Mouse (Mus musculus) intestine, embryonic 15.5 days (tissue): ENCODE measurements at regions not wholly inside any gene's neighbourhood (a gene's known extent, or its start where the extent isn't known, plus 50 kb on each side); places are given as distances from the start of the nearest gene placed in this dataset.
"Not testable (repeated sequence)": the region's sequence is repeated elsewhere in the genome, so short reads cannot be mapped to it uniquely, and the experiment has no call there.

Experiments used
- ATAC-seq: fragments of 200-750 bp; cut with Nextera tagmentation; 2 replicates; pipeline ENCODE4 v1.8.0; 2017; ENCODE audit warnings: moderate TSS enrichment, moderate library complexity
- H3K27ac ChIP-seq: fragments of 300-500 bp; sonication (generic); 2 replicates; pipeline ENCODE4 v1.5.1; 2015; ENCODE audit warnings: mild to moderate bottlenecking, inconsistent platforms
- H3K27me3 ChIP-seq: fragments of 300-500 bp; sonication (generic); replicated peaks from 2 replicates; pipeline ENCODE4 v1.6.1; 2015; ENCODE audit warnings: inconsistent platforms
- H3K36me3 ChIP-seq: fragments of 300-500 bp; sonication (generic); 2 replicates; pipeline ENCODE4 v1.6.1; 2015; ENCODE audit warnings: inconsistent platforms
- H3K4me1 ChIP-seq: fragments of 300-500 bp; sonication (generic); replicated peaks from 2 replicates; pipeline ENCODE4 v1.6.1; 2015; ENCODE audit warnings: inconsistent platforms
- H3K4me2 ChIP-seq: fragments of 300-500 bp; sonication (generic); replicated peaks from 2 replicates; pipeline ENCODE4 v1.6.1; 2015; ENCODE audit warnings: mild to moderate bottlenecking, inconsistent platforms
- H3K4me3 ChIP-seq: fragments of 300-500 bp; sonication (generic); replicated peaks from 2 replicates; pipeline ENCODE4 v1.5.1; 2015; ENCODE audit warnings: inconsistent platforms
- H3K9ac ChIP-seq: fragments of 300-500 bp; sonication (generic); 2 replicates; pipeline ENCODE4 v1.6.1; 2015; ENCODE audit warnings: inconsistent platforms
- H3K9me3 ChIP-seq: fragments of 300-500 bp; sonication (generic); 2 replicates; pipeline ENCODE4 v1.6.1; 2016; ENCODE audit warnings: inconsistent platforms
- WGBS: fragments of 180-500 bp; shearing (Covaris S2); methylation state at CpG from one replicate; pipeline ENCODE4 v1.1.7; 2015; 5-methylcytosine and 5-hydroxymethylcytosine counted together

GRCm38 (mm10) chr1:113932492-113932891, 1752.1 kb upstream of the Cntnap5a start:
- Histone ChIP-seq H3K27me3 (no peaks in the 10 kb centered on the region), H3K4me3 (no peak overlapping the region), H3K9me3 (no peaks in the 10 kb centered on the region), H3K27ac (no peak overlapping the region), H3K4me2 (no peak overlapping the region), H3K9ac (no peak overlapping the region), H3K4me1 (no peaks in the 10 kb centered on the region), H3K36me3 (no peaks in the 10 kb centered on the region)
- ATAC-seq: no peak
- WGBS: 36% methylated on average over 3 of the region's 3 CpGs

- H3K4me1 ChIP-seq: no peaks in the 10 kb centered on the region
- no peaks in the 10 kb centered on the region for H3K36me3 ChIP-seq
- H3K9me3 ChIP-seq: no peaks in the 10 kb centered on the region
- no peaks in the 10 kb centered on the region for H3K27me3 ChIP-seq
- no peak overlapping the region for H3K4me2 ChIP-seq
- H3K4me3 ChIP-seq: no peak overlapping the region
- H3K9ac ChIP-seq: no peak overlapping the region
- WGBS: 83% methylated on average over 6 of the region's 6 CpGs
- no peak overlapping the region for H3K27ac ChIP-seq
- no peak for ATAC-seq
Measured at GRCm38 (mm10) chr1:113958016-113958751, 1726.4 kb upstream of the Cntnap5a start.

DNA sequence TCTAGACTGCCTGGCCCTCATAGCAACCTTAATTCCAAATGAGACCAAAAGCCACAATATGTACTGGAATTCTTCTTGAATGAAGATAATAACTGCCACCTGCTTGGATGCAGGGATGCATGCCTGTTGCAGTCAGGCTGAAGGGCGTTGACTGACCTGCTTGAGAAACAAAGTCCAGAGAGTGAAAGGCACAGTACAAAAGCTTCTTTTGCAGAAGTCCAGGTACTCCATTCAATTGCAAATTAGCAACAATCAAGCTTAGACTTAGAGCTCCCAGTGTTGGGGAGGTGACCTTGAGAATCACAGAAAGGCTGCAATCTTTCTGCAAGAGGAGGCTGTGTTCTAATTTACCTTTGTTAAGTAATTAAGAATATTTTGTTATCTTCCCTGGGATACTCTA, 1725.3 kb upstream of the Cntnap5a start:
- H3K9me3 ChIP-seq, ATAC-seq, H3K4me3 ChIP-seq, H3K4me1 ChIP-seq, H3K9ac ChIP-seq, H3K27me3 ChIP-seq, H3K27ac ChIP-seq, H3K4me2 ChIP-seq, H3K36me3 ChIP-seq: not testable (repeated sequence)
- WGBS: 85% methylated on average over 1 of the region's 1 CpGs

DNA sequence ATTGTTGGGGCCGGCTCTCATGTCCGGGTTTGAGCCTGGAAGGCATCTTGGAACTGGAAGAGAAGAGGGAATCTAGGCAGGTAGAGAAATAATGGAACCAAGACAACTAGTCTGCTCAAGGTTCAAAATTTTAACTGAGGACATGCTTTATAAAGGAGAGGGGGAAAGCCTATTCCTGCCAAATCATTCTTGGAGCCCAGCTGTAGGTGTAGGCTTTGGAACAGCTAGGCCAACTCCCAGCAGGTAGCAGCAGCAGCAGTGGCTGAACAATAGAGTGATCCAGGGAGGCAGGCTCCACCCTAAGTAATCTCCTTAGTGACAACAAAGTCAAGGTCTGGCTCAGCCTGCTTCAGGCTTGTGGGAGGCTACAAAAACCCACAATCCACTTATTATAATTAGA, 1720.6 kb upstream of the Cntnap5a start:
- not testable (repeated sequence) for H3K36me3 ChIP-seq, ATAC-seq
- WGBS: 39% methylated on average over 2 of the region's 2 CpGs

DNA sequence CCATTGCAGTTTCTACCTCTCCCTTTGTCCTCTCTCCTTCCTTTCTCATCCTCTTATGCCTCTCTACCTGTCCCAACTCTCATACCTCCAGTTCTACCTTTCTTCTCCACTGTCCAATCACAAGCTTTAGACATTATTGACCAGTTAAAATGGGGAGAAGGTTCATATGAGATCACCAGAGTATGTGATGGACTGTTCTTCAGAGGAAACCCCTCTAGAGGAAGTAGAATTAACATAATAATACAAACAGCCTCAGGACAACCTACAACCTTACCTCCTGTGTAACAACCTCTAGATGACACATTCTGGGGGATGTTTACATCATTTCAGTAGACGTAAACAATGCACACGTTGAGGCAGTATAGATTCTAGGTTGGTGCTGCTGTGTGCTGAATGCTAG, 1720.1 kb upstream of the Cntnap5a start:
- Histone ChIP-seq H3K9me3 (no peaks in the 10 kb centered on the region), H3K36me3 (no peaks in the 10 kb centered on the region), H3K4me1 (no peaks in the 10 kb centered on the region), H3K27ac (no peak overlapping the region), H3K9ac (no peak overlapping the region), H3K4me3 (no peak overlapping the region), H3K27me3 (no peaks in the 10 kb centered on the region), H3K4me2 (no peak overlapping the region)
- no peak for ATAC-seq
- WGBS: 48% methylated on average over 2 of the region's 2 CpGs

More for the DNA sequence above, 1720.6 kb upstream of the Cntnap5a start:
- not testable (repeated sequence) for H3K9ac ChIP-seq, H3K9me3 ChIP-seq, H3K27me3 ChIP-seq, H3K27ac ChIP-seq, H3K4me3 ChIP-seq, H3K4me1 ChIP-seq, H3K4me2 ChIP-seq

DNA sequence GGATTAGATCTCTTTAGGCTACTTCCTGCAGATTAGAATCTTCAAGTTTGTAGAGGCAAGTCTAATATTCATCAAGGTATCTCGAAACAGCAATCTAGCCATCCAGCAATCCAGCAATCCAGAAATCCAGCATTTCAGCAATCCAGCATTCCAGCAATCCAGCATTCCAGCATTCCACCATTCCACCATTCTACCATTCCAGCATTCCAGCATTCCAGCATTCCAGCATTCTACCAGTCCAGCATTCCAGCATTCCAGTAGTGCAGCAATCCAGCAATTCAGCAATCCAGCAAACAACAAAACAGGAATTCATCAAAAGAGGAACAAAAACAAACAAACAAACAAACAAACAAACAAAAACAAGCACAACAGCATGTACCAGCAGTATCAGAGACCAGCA, 1713.9 kb upstream of the Cntnap5a start:
- no peak for ATAC-seq
- no peak overlapping the region for H3K4me3 ChIP-seq

DNA sequence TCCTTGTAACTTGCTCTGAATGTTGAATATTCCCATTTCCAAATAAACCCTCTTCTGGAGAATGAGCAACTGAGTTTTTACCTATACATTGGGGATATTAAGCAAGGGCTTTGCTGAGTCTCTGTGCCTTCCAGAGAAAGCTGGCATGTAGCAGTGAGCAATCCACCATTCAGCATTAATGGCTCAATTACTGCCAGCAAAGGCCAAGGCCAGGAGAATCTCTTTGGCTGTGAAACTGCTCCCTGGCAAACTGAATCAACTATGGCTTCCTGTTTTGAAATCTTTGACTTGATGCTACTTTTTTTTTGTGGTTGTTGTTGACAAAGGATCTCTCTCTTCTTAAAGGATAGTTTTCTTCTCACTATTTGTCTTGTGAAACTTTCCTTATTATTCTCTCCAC, 1704.4 kb upstream of the Cntnap5a start:
- no peaks in the 10 kb centered on the region for H3K36me3 ChIP-seq
- H3K27ac ChIP-seq: no peak overlapping the region
- no peaks in the 10 kb centered on the region for H3K27me3 ChIP-seq
- no peak for ATAC-seq
- no peaks in the 10 kb centered on the region for H3K4me1 ChIP-seq
- H3K9ac ChIP-seq: no peak overlapping the region
- no peak overlapping the region for H3K4me2 ChIP-seq
- no peaks in the 10 kb centered on the region for H3K9me3 ChIP-seq
- no peak overlapping the region for H3K4me3 ChIP-seq

More for the DNA sequence above, 1713.9 kb upstream of the Cntnap5a start:
- H3K4me2 ChIP-seq: no peak overlapping the region
- no peaks in the 10 kb centered on the region for H3K4me1 ChIP-seq
- 79% methylated on average over 1 of the region's 1 CpGs for WGBS
- H3K27ac ChIP-seq: no peak overlapping the region
- H3K27me3 ChIP-seq: no peaks in the 10 kb centered on the region
- no peaks in the 10 kb centered on the region for H3K9me3 ChIP-seq
- no peaks in the 10 kb centered on the region for H3K36me3 ChIP-seq
- H3K9ac ChIP-seq: no peak overlapping the region

DNA sequence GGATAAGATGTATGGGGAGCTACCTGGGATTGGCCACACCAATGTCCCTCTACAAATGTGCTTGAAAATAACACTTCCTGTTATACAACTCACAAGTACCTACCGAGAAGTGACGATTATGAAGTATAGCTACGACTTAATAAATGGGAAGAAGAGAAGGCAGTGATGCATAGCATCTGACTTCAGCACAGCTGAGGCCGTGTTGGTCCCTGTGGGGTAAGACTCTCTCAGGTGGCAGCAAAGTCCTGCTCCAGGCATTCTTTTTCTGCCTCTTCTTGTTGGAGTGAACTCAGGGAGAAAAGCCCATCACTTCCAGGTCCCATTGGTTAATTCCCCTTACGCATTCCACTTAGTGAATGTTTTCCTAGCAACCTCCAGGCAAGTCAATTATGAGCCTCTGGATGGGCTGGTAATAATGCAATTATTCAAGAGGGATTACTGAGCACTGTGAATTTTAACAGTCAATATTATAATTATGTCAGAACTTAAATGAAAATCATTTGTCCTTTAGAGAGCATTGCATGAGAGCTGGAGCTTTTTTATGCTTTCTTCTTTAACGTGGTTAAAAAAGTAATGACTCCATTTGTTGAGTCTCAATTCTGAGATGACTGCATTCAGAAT, 1694.8 kb upstream of the Cntnap5a start:
- Histone ChIP-seq H3K27me3 (no peaks in the 10 kb centered on the region), H3K4me1 (no peaks in the 10 kb centered on the region), H3K27ac (no peak overlapping the region), H3K4me2 (no peak overlapping the region), H3K36me3 (no peaks in the 10 kb centered on the region), H3K4me3 (no peak overlapping the region), H3K9me3 (no peaks in the 10 kb centered on the region), H3K9ac (no peak overlapping the region)
- WGBS: 87% methylated on average over 6 of the region's 6 CpGs
- no peak for ATAC-seq

- Histone ChIP-seq H3K27me3 (no peaks in the 10 kb centered on the region), H3K4me1 (no peaks in the 10 kb centered on the region), H3K4me3 (no peak overlapping the region), H3K4me2 (no peak overlapping the region), H3K9me3 (no peaks in the 10 kb centered on the region), H3K9ac (no peak overlapping the region), H3K27ac (no peak overlapping the region), H3K36me3 (no peaks in the 10 kb centered on the region)
- 61% methylated on average over 2 of the region's 2 CpGs for WGBS
- ATAC-seq: no peak
Measured at GRCm38 (mm10) chr1:113992488-113992887, 1692.1 kb upstream of the Cntnap5a start.

- no peak overlapping the region for H3K4me3 ChIP-seq
- H3K4me2 ChIP-seq: no peak overlapping the region
- H3K27me3 ChIP-seq: no peaks in the 10 kb centered on the region
- H3K4me1 ChIP-seq: no peaks in the 10 kb centered on the region
- H3K9me3 ChIP-seq: no peaks in the 10 kb centered on the region
- H3K36me3 ChIP-seq: no peaks in the 10 kb centered on the region
- no peak overlapping the region for H3K27ac ChIP-seq
- H3K9ac ChIP-seq: no peak overlapping the region
- no peak for ATAC-seq
Measured at GRCm38 (mm10) chr1:114037877-114038276, 1646.7 kb upstream of the Cntnap5a start.

DNA sequence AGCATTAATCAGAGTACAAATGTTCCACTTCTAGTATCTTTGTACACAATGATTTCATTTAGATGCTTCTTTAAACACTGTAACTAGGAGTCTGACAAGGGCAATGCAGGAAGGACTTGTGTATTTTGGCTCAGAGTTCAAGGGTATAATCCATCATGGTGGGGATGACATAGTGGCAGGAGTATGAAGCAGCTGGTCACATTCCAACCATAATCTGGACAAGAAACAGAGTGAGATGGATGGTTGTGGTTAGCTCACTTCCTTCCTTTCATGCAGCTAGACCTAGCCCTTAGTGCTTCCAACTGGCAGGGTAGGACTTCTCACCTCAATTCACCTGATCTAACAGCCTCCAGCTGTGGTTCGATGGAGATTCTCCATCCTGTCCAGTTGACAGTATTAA, 1645.2 kb upstream of the Cntnap5a start:
- no peak overlapping the region for H3K4me2 ChIP-seq
- H3K27me3 ChIP-seq: no peaks in the 10 kb centered on the region
- no peaks in the 10 kb centered on the region for H3K36me3 ChIP-seq
- no peak overlapping the region for H3K4me3 ChIP-seq
- no peak overlapping the region for H3K9ac ChIP-seq
- H3K4me1 ChIP-seq: no peaks in the 10 kb centered on the region
- no peak overlapping the region for H3K27ac ChIP-seq
- H3K9me3 ChIP-seq: no peaks in the 10 kb centered on the region
- ATAC-seq: no peak
- 58% methylated on average over 1 of the region's 1 CpGs for WGBS

DNA sequence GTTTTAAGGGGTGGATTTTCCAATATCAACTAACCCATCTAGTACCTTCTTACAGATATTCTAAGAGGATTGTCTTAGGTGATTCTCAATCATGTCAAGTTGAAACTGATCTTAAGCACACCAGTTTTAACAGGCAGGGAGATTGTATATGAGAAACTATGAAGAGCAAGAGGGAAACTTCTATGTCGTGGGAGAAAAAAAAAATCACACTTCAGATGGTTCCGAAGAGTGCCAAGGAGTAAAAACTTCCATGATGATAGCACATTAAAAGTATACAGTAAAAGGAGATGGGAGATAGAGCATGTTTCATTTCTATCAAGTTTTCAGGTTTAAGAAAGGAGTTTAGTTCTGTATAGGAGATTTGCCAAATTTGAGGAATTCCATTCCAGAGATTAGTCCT, 1621.5 kb upstream of the Cntnap5a start:
- Histone ChIP-seq H3K27me3 (no peaks in the 10 kb centered on the region), H3K27ac (no peak overlapping the region), H3K4me2 (no peak overlapping the region), H3K9ac (no peak overlapping the region), H3K36me3 (no peaks in the 10 kb centered on the region), H3K4me3 (no peak overlapping the region), H3K4me1 (no peaks in the 10 kb centered on the region), H3K9me3 (no peaks in the 10 kb centered on the region)
- WGBS: 79% methylated on average over 2 of the region's 2 CpGs
- no peak for ATAC-seq

- H3K27ac ChIP-seq: no peak overlapping the region
- H3K27me3 ChIP-seq: no peaks in the 10 kb centered on the region
- no peaks in the 10 kb centered on the region for H3K9me3 ChIP-seq
- no peak overlapping the region for H3K4me3 ChIP-seq
- no peak overlapping the region for H3K9ac ChIP-seq
- ATAC-seq: peak; percentile 62
- no peaks in the 10 kb centered on the region for H3K36me3 ChIP-seq
- H3K4me2 ChIP-seq: no peak overlapping the region
- no peaks in the 10 kb centered on the region for H3K4me1 ChIP-seq
Measured at GRCm38 (mm10) chr1:114074506-114074905, 1610.0 kb upstream of the Cntnap5a start.
